ENCODE assay signal across 23 mouse cellular contexts in the genomic region with DNA sequence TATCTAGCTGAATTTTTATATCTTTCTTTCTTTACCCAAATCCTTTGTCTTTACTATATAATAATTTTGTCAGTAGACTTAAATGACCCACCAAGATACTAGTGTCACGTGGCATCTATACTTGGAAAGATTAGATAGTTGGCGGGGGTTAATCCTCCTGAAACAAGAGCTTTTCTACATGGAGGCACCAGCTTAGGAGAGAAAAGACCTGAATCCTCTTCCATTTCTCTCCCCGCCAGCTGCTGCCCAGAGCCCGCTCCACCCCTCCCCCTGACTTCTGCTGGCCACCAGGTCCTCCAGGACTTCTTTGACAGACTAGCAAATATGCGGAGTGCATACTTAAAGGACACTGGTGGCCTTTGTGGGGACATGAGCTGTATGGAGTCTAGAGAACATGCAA.
"Had no signal": no experiment of that assay in that cellular context is flagged by ENCODE, and none has a peak within 500 bp of the region (broad histone marks: within the 10 kb centered on the region; RNA-seq: fewer than 3 reads in every experiment).

No protein-coding gene starts in this region.

- H3K36me3 ChIP-seq: limb, embryonic 10.5 days; limb, embryonic 13.5 days; liver, embryonic 12.5 days; lung, embryonic 15.5 days; stomach, embryonic 15.5 days had no signal

- H3K4me1 ChIP-seq: limb, embryonic 10.5 days; limb, embryonic 13.5 days; liver, embryonic 12.5 days; lung, embryonic 15.5 days; stomach, embryonic 15.5 days had no signal

- H3K4me3 ChIP-seq: layer of hippocampus, adult 2 months; limb, embryonic 10.5 days; limb, embryonic 13.5 days; liver, embryonic 12.5 days; liver, embryonic 15.5 days; lung, embryonic 15.5 days; megakaryocyte, embryonic 14.5 days; stomach, embryonic 15.5 days had no signal

- H3K9ac ChIP-seq: limb, embryonic 13.5 days; liver, embryonic 12.5 days; liver, embryonic 15.5 days; lung, embryonic 15.5 days; stomach, embryonic 15.5 days had no signal

- ATAC-seq: inflammation-experienced regulatory T-cells, adult 6 months; intestine, embryonic 16.5 days; liver, embryonic 12.5 days had no signal

- H3K27ac ChIP-seq: layer of hippocampus, adult 2 months; limb, embryonic 10.5 days; limb, embryonic 13.5 days; liver, embryonic 12.5 days; liver, embryonic 15.5 days; lung, embryonic 15.5 days; stomach, embryonic 15.5 days had no signal

- H3K27me3 ChIP-seq: limb, embryonic 13.5 days; liver, embryonic 12.5 days; liver, embryonic 15.5 days; lung, embryonic 15.5 days; megakaryocyte, embryonic 14.5 days; stomach, embryonic 15.5 days had no signal

- DNase-seq: kidney, adult 18-20 months; kidney, adult 9 months; kidney, postnatal 14 days; layer of hippocampus, adult 9-11 months; liver; lung, adult 18-20 months; lung, postnatal 10 days; lung, postnatal 36 days; midbrain, embryonic 14.5 days; right cerebral cortex, adult 18-20 months; right cerebral cortex, postnatal 25 days; spleen, adult 18-20 months; thymus, postnatal 25 days had no signal

- H3K4me2 ChIP-seq: limb, embryonic 13.5 days; liver, embryonic 12.5 days; liver, embryonic 15.5 days; lung, embryonic 15.5 days; stomach, embryonic 15.5 days had no signal

- H3K9me3 ChIP-seq: limb, embryonic 10.5 days; limb, embryonic 13.5 days; liver, embryonic 12.5 days; liver, embryonic 15.5 days; lung, embryonic 15.5 days; megakaryocyte, embryonic 14.5 days; stomach, embryonic 15.5 days had no signal
